Mouse (Mus musculus) G1E (cell line): ENCODE results near the gene Smndc1. TPM values are rescaled to one million over a fixed set of nuclear protein-coding genes. Genes with fewer than 3 reads are reported as not detected.

Source experiments
- ATAC-seq: 2 replicates; pipeline ENCODE4 v1.8.0; 2016; ENCODE audit warnings: mild to moderate bottlenecking; ENCODE audit not compliant: insufficient number of reproducible peaks, poor library complexity, low FRiP score, severe bottlenecking; ENCODE audit errors: extremely low read depth
- DNase-seq: peaks from one replicate; pipeline ENCODE4 v3.0.0; 2012; ENCODE audit warnings: low spot score
- H3K27me3 ChIP-seq: 2 replicates; pipeline ENCODE4 v1.6.1; 2012; ENCODE audit warnings: mild to moderate bottlenecking, low read length, inconsistent platforms; ENCODE audit not compliant: insufficient read depth
- H3K36me3 ChIP-seq: replicated peaks from 2 replicates; pipeline ENCODE3; 2012; ENCODE audit warnings: mild to moderate bottlenecking, inconsistent platforms
- H3K4me1 ChIP-seq: 2 replicates; pipeline ENCODE4 v1.6.1; 2012; ENCODE audit warnings: low read depth, low read length, inconsistent platforms, mixed read lengths; ENCODE audit not compliant: insufficient read depth
- H3K4me3 ChIP-seq: 2 replicates; pipeline ENCODE4 v1.5.1; 2012; ENCODE audit warnings: low read depth, mild to moderate bottlenecking, inconsistent platforms, low read length, moderate library complexity, mixed read lengths
- H3K9me3 ChIP-seq: replicated peaks from 2 replicates; pipeline ENCODE4 v1.6.1; 2012; ENCODE audit warnings: inconsistent platforms
- CTCF ChIP-seq: IDR thresholded peaks from 2 replicates; pipeline ENCODE4 v1.5.1; 2012; ENCODE audit warnings: low read depth, low read length, inconsistent platforms, mixed read lengths
- GATA1 ChIP-seq: IDR thresholded peaks from 2 replicates; pipeline ENCODE4 v1.6.1; 2012; ENCODE audit warnings: borderline replicate concordance, low read length, inconsistent platforms, mixed read lengths
- GATA2 ChIP-seq: IDR thresholded peaks from 2 replicates; pipeline ENCODE4 v1.6.1; 2012; ENCODE audit warnings: low read depth, low read length, inconsistent platforms, borderline replicate concordance
- POLR2AphosphoS5 ChIP-seq: IDR thresholded peaks from 2 replicates; pipeline ENCODE4 v1.6.1; 2012; ENCODE audit warnings: low read depth, low read length, inconsistent platforms; ENCODE audit not compliant: insufficient replicate concordance
- TAL1 ChIP-seq: conservative IDR thresholded peaks from 2 replicates; pipeline ENCODE4 v1.6.1; 2012; ENCODE audit warnings: low read depth, low read length, inconsistent platforms, mixed read lengths
- polyA plus RNA-seq: library from polyadenylated mRNA; stranded (reverse); fragments of >175 nt; gene quantifications from 2 replicates; pipeline ENCODE4 v1.2.3, GENCODE M21; 2012
- total RNA-seq, 2 experiments: library from RNA; stranded (forward) in 1 of 2; stranded (reverse) in 1 of 2; fragments of 200-1000 nt in 1 of 2; fragments of >200 nt in 1 of 2; fragmentation: Nextera tagmentation in 1 of 2; gene quantifications; 2 replicates each; pipeline ENCODE4 v1.2.3; 2014 to 2017

Gene Smndc1
- total and polyA plus RNA-seq, 3 experiments: 47.7 to 181 (median 96.5) TPM

DNA sequence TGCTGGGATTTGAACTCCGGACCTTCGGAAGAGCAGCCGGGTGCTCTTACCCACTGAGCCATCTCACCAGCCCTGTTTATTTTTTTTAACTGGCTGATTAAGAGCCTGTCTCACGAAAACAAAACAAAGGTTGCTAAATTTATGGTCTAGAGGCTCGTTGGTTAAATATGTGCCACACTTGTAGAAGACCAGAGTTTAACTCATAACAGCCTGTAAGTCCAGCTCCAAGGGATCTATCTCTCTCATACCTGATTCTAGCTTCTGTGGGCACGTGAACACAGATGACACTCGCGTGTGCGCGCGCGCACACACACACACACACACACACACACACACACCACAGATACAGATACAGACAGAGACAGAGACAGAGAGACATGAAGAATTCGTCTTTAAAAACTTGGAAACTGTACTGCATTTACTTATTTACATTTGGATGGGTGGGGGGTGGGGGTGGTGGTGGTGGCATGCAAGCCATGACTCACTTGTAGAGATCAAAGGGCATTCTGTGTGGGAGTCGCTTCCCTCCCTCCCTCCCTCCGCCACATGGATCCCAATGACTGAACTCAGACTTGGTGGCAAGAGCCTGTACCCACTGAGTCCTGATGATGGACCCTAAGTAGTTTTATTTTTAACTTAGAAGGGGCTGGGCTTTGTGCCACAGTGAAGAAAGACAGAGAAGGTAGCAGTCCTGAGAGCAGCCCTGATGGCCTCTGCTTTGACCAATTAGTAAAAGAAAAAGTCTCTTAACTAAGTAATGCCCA, 23.4 kb upstream of the Smndc1 start:
- TF ChIP-seq GATA2 (no peak), GATA1 (no peak), POLR2AphosphoS5 (no peak), TAL1 (no peak), CTCF (no peak)
- H3K9me3 ChIP-seq: no peaks in the 10 kb centered on the region
- no peaks in the 10 kb centered on the region for H3K36me3 ChIP-seq
- H3K4me3 ChIP-seq: no peak overlapping the region
- H3K4me1 ChIP-seq: peaks cover 13% of the 10 kb centered on the region
- peaks cover 29% of the 10 kb centered on the region for H3K27me3 ChIP-seq
- ATAC-seq (no peak), DNase-seq (no peak)

- no peak for ATAC-seq
- no peaks in the 10 kb centered on the region for H3K9me3 ChIP-seq
- peaks cover 21% of the 10 kb centered on the region for H3K27me3 ChIP-seq
- no peaks in the 10 kb centered on the region for H3K36me3 ChIP-seq
- peaks cover 12% of the 10 kb centered on the region for H3K4me1 ChIP-seq
- no peak for TF ChIP-seq TAL1
- TF ChIP-seq POLR2AphosphoS5: no peak
- no peak for TF ChIP-seq GATA2
- TF ChIP-seq GATA1: no peak
- TF ChIP-seq CTCF: no peak
- DNase-seq: no peak
- no peak overlapping the region for H3K4me3 ChIP-seq
Measured at GRCm38 (mm10) chr19:53412149-53412848, 21.9 kb upstream of the Smndc1 start.

DNA sequence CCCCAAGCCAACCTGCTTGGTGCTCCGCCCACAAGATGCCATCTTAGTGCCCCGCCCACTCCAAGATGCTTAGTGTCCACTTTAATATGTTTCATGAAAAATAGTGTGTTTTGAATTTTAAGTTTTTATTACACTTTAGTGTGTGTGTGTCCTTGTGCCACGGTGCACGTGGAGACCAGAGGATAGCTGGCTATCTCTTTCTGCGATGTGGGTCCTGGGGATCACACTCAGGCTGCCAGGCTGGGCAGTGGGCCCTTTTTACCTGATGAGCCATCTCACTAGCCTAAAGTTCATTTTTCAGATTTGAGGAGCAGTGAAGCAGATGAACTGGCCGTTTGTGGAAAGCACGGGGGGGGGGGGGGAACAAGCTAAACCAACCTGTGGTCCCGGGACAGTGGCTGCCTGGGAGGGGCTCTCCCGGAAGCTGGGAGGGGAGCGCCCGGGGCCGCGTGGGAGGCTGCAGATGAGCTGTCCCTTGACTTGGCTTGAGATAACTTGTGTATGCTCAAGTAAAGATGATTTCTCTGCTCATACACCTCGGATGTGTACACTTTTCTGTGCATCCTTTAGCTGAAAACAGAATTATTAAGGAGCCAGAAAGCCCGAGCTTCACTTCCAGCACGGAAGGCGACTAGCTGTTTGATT, 19.4 kb upstream of the Smndc1 start:
- Histone ChIP-seq H3K9me3 (no peaks in the 10 kb centered on the region), H3K27me3 (peaks cover 23% of the 10 kb centered on the region), H3K4me3 (no peak overlapping the region), H3K36me3 (no peaks in the 10 kb centered on the region), H3K4me1 (peaks cover 6% of the 10 kb centered on the region)
- no peak for ATAC-seq
- TF ChIP-seq CTCF: no peak
- TF ChIP-seq GATA2: no peak
- no peak for TF ChIP-seq TAL1
- no peak for TF ChIP-seq POLR2AphosphoS5
- TF ChIP-seq GATA1: no peak
- DNase-seq: no peak

GRCm38 (mm10) chr19:53408398-53408797, 18.0 kb upstream of the Smndc1 start:
- TF ChIP-seq POLR2AphosphoS5 (no peak), GATA1 (no peak), CTCF (no peak), TAL1 (no peak), GATA2 (no peak)
- Histone ChIP-seq H3K36me3 (no peaks in the 10 kb centered on the region), H3K27me3 (peaks cover 23% of the 10 kb centered on the region), H3K4me1 (no peaks in the 10 kb centered on the region), H3K9me3 (no peaks in the 10 kb centered on the region), H3K4me3 (no peak overlapping the region)
- DNase-seq (no peak), ATAC-seq (no peak)

- no peak for TF ChIP-seq GATA1
- no peak for TF ChIP-seq GATA2
- TF ChIP-seq POLR2AphosphoS5: no peak
- Histone ChIP-seq H3K4me3 (no peak overlapping the region), H3K9me3 (no peaks in the 10 kb centered on the region), H3K4me1 (no peaks in the 10 kb centered on the region), H3K36me3 (no peaks in the 10 kb centered on the region), H3K27me3 (peaks cover 22% of the 10 kb centered on the region)
- ATAC-seq (no peak), DNase-seq (no peak)
Measured at GRCm38 (mm10) chr19:53407350-53407749, 17.0 kb upstream of the Smndc1 start.

DNA sequence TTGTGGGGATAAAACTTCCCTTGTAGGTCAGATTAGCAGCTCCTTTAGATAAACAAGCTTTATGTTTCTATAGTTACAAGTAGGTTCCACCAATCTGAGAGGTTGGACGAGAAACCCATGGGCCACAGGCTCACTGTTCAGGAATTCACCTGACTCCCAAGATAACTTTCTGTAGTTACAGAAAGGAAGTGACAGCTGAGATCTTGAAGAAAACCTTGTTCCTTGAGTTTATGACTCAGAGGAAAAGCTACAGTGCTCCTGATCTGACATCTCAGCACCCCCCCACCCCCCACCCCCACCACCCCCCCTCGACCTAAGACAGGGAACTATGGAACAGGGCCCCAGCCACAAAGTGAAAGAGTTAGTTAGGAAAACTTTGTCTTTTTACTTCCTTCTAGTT, 15.4 kb upstream of the Smndc1 start:
- no peak for TF ChIP-seq GATA2
- no peak for TF ChIP-seq POLR2AphosphoS5
- no peak for TF ChIP-seq TAL1
- no peak for TF ChIP-seq CTCF
- no peak for TF ChIP-seq GATA1
- DNase-seq: no peak
- peaks cover 11% of the 10 kb centered on the region for H3K27me3 ChIP-seq
- no peaks in the 10 kb centered on the region for H3K9me3 ChIP-seq
- no peak for ATAC-seq
- H3K36me3 ChIP-seq: no peaks in the 10 kb centered on the region
- no peaks in the 10 kb centered on the region for H3K4me1 ChIP-seq
- no peak overlapping the region for H3K4me3 ChIP-seq
